Mouse (Mus musculus): ENCODE results near the gene Inpp4b. TPM values are rescaled to one million over a fixed set of nuclear protein-coding genes. Genes with fewer than 3 reads are reported as not detected.
"Not testable (repeated sequence)": the region's sequence is repeated elsewhere in the genome, so short reads cannot be mapped to it uniquely, and the experiment has no call there.

The Inpp4b gene
- polyA plus RNA-seq, 1 experiment from 2014 or later = 6.0 TPM

- no peaks in the 10 kb centered on the region for H3K27me3 ChIP-seq (replicated peaks; ENCODE audit: control insufficient read depth, insufficient read depth, low read length)
- H3K9me3 ChIP-seq (ENCODE audit: control insufficient read depth, low read length) = no peaks in the 10 kb centered on the region
- H3K36me3 ChIP-seq (ENCODE audit: control insufficient read depth, insufficient read depth, low read length) = no peaks in the 10 kb centered on the region
- H3K4me1 ChIP-seq (ENCODE audit: control insufficient read depth, insufficient read depth, low read length) = no peaks in the 10 kb centered on the region
- H3K9ac ChIP-seq (ENCODE audit: low read depth, low read length) = no peak overlapping the region
- WGBS = 87% methylated on average over 3 of the region's 3 CpGs
- no peak overlapping the region for H3K27ac ChIP-seq (ENCODE audit: low read length)
- no peak overlapping the region for H3K4me2 ChIP-seq (ENCODE audit: low read depth, low read length)
- ATAC-seq = no peak
- H3K4me3 ChIP-seq (ENCODE audit: low read length) = no peak overlapping the region
Measured at GRCm38 (mm10) chr8:81784775-81785174, 442.4 kb downstream of the Inpp4b start.

GRCm38 (mm10) chr8:81788498-81788897 is 446.1 kb downstream of the Inpp4b start:
- WGBS = 81% methylated on average over 2 of the region's 2 CpGs
- Histone ChIP-seq H3K36me3 (ENCODE audit: control insufficient read depth, insufficient read depth, low read length) (no peaks in the 10 kb centered on the region), H3K27ac (ENCODE audit: low read length) (no peak overlapping the region), H3K27me3 (replicated peaks; ENCODE audit: control insufficient read depth, insufficient read depth, low read length) (no peaks in the 10 kb centered on the region), H3K4me1 (ENCODE audit: control insufficient read depth, insufficient read depth, low read length) (no peaks in the 10 kb centered on the region), H3K9me3 (ENCODE audit: control insufficient read depth, low read length) (no peaks in the 10 kb centered on the region), H3K9ac (ENCODE audit: low read depth, low read length) (no peak overlapping the region), H3K4me2 (ENCODE audit: low read depth, low read length) (no peak overlapping the region), H3K4me3 (ENCODE audit: low read length) (no peak overlapping the region)
- ATAC-seq = no peak

- no peak overlapping the region for H3K4me3 ChIP-seq (ENCODE audit: low read length)
- H3K27me3 ChIP-seq (replicated peaks; ENCODE audit: control insufficient read depth, insufficient read depth, low read length) = no peaks in the 10 kb centered on the region
- H3K36me3 ChIP-seq (ENCODE audit: control insufficient read depth, insufficient read depth, low read length) = no peaks in the 10 kb centered on the region
- no peak for ATAC-seq
- no peak overlapping the region for H3K27ac ChIP-seq (ENCODE audit: low read length)
- WGBS = 70% methylated on average over 5 of the region's 5 CpGs
- H3K9ac ChIP-seq (ENCODE audit: low read depth, low read length) = no peak overlapping the region
- no peak overlapping the region for H3K4me2 ChIP-seq (ENCODE audit: low read depth, low read length)
- no peaks in the 10 kb centered on the region for H3K4me1 ChIP-seq (ENCODE audit: control insufficient read depth, insufficient read depth, low read length)
- no peaks in the 10 kb centered on the region for H3K9me3 ChIP-seq (ENCODE audit: control insufficient read depth, low read length)
Measured at GRCm38 (mm10) chr8:81792649-81793048, 450.3 kb downstream of the Inpp4b start.

GRCm38 (mm10) chr8:81798501-81798900 is 456.1 kb downstream of the Inpp4b start:
- H3K27me3 ChIP-seq (replicated peaks; ENCODE audit: control insufficient read depth, insufficient read depth, low read length) = no peaks in the 10 kb centered on the region
- ATAC-seq = no peak
- H3K4me3 ChIP-seq (ENCODE audit: low read length) = no peak overlapping the region
- H3K4me2 ChIP-seq (ENCODE audit: low read depth, low read length) = no peak overlapping the region
- no peak overlapping the region for H3K9ac ChIP-seq (ENCODE audit: low read depth, low read length)
- 65% methylated on average over 1 of the region's 1 CpGs for WGBS
- H3K36me3 ChIP-seq (ENCODE audit: control insufficient read depth, insufficient read depth, low read length) = no peaks in the 10 kb centered on the region
- H3K27ac ChIP-seq (ENCODE audit: low read length) = no peak overlapping the region
- no peaks in the 10 kb centered on the region for H3K9me3 ChIP-seq (ENCODE audit: control insufficient read depth, low read length)
- H3K4me1 ChIP-seq (ENCODE audit: control insufficient read depth, insufficient read depth, low read length) = no peaks in the 10 kb centered on the region

GRCm38 (mm10) chr8:81800792-81801191 is 458.4 kb downstream of the Inpp4b start:
- Histone ChIP-seq H3K4me1 (ENCODE audit: control insufficient read depth, insufficient read depth, low read length) (no peaks in the 10 kb centered on the region), H3K36me3 (ENCODE audit: control insufficient read depth, insufficient read depth, low read length) (no peaks in the 10 kb centered on the region), H3K4me2 (ENCODE audit: low read depth, low read length) (no peak overlapping the region), H3K4me3 (ENCODE audit: low read length) (no peak overlapping the region), H3K9me3 (ENCODE audit: control insufficient read depth, low read length) (no peaks in the 10 kb centered on the region), H3K27me3 (replicated peaks; ENCODE audit: control insufficient read depth, insufficient read depth, low read length) (no peaks in the 10 kb centered on the region), H3K27ac (ENCODE audit: low read length) (no peak overlapping the region), H3K9ac (ENCODE audit: low read depth, low read length) (no peak overlapping the region)
- no peak for ATAC-seq

DNA sequence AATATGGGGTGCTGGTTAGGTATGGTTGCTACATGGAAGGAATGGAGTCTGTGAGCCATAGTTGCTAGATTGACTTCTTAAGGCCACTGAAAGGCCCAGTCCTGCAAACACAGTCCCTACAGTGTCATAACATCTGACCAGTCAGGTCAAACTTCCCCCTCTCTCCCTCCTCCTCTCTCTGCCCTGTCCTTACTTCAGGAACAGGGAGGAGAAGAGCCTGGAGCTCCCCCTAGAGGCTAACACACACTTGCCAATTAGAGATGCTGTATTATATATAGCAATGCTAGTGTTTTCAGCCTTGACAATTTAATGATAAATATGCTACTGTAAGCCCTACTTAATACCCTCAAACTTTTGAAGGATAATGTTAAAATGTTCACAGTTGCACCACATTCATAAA is 464.4 kb downstream of the Inpp4b start:
- H3K27ac ChIP-seq (ENCODE audit: low read length) = no peak overlapping the region
- no peaks in the 10 kb centered on the region for H3K36me3 ChIP-seq (ENCODE audit: control insufficient read depth, insufficient read depth, low read length)
- ATAC-seq = peak; percentile 77
- no peaks in the 10 kb centered on the region for H3K9me3 ChIP-seq (ENCODE audit: control insufficient read depth, low read length)
- no peaks in the 10 kb centered on the region for H3K27me3 ChIP-seq (replicated peaks; ENCODE audit: control insufficient read depth, insufficient read depth, low read length)
- no peak overlapping the region for H3K4me3 ChIP-seq (ENCODE audit: low read length)
- H3K4me1 ChIP-seq (ENCODE audit: control insufficient read depth, insufficient read depth, low read length) = no peaks in the 10 kb centered on the region
- H3K9ac ChIP-seq (ENCODE audit: low read depth, low read length) = no peak overlapping the region
- no peak overlapping the region for H3K4me2 ChIP-seq (ENCODE audit: low read depth, low read length)

GRCm38 (mm10) chr8:81807578-81807977 is 465.2 kb downstream of the Inpp4b start:
- 56% methylated on average over 6 of the region's 6 CpGs for WGBS
- no peaks in the 10 kb centered on the region for H3K27me3 ChIP-seq (replicated peaks; ENCODE audit: control insufficient read depth, insufficient read depth, low read length)
- no peak overlapping the region for H3K4me2 ChIP-seq (ENCODE audit: low read depth, low read length)
- H3K36me3 ChIP-seq (ENCODE audit: control insufficient read depth, insufficient read depth, low read length) = no peaks in the 10 kb centered on the region
- H3K9ac ChIP-seq (ENCODE audit: low read depth, low read length) = no peak overlapping the region
- no peaks in the 10 kb centered on the region for H3K9me3 ChIP-seq (ENCODE audit: control insufficient read depth, low read length)
- no peak overlapping the region for H3K27ac ChIP-seq (ENCODE audit: low read length)
- H3K4me3 ChIP-seq (ENCODE audit: low read length) = no peak overlapping the region
- ATAC-seq = no peak
- H3K4me1 ChIP-seq (ENCODE audit: control insufficient read depth, insufficient read depth, low read length) = 0 out of 2 replicates have a peak, but pooled peaks cover 2% of the 10 kb centered on the region

DNA sequence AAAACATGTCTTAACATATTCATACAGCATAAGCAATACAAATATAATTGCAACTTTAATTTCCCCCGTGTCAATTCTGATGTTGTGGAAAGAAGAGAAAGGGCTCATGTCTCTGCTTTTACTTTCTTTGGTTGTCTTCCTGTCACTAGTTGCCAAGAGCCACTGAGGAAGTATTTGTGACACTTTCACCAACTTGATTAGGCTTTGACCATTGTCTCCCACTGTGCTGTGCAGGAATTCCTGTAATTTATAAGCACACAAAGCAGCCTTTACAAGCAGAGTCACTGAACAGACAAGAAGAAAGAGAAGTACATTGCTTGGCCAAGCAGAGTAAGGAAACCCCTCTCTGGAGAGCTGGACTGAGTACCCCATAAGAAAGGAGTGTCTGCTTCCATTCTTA is 466.1 kb downstream of the Inpp4b start:
- no peak overlapping the region for H3K27ac ChIP-seq (ENCODE audit: low read length)
- no peak for ATAC-seq
- no peaks in the 10 kb centered on the region for H3K9me3 ChIP-seq (ENCODE audit: control insufficient read depth, low read length)
- H3K36me3 ChIP-seq (ENCODE audit: control insufficient read depth, insufficient read depth, low read length) = no peaks in the 10 kb centered on the region
- H3K27me3 ChIP-seq (replicated peaks; ENCODE audit: control insufficient read depth, insufficient read depth, low read length) = no peaks in the 10 kb centered on the region
- no peak overlapping the region for H3K4me2 ChIP-seq (ENCODE audit: low read depth, low read length)
- 64% methylated on average over 1 of the region's 1 CpGs for WGBS
- no peak overlapping the region for H3K4me3 ChIP-seq (ENCODE audit: low read length)
- H3K9ac ChIP-seq (ENCODE audit: low read depth, low read length) = no peak overlapping the region
- H3K4me1 ChIP-seq (ENCODE audit: control insufficient read depth, insufficient read depth, low read length) = 0 out of 2 replicates have a peak, but pooled peaks cover 2% of the 10 kb centered on the region

GRCm38 (mm10) chr8:81809414-81809813 is 467.1 kb downstream of the Inpp4b start:
- H3K4me1 ChIP-seq (ENCODE audit: control insufficient read depth, insufficient read depth, low read length); H3K27me3 ChIP-seq (replicated peaks; ENCODE audit: control insufficient read depth, insufficient read depth, low read length); H3K9ac ChIP-seq (ENCODE audit: low read depth, low read length); H3K36me3 ChIP-seq (ENCODE audit: control insufficient read depth, insufficient read depth, low read length); H3K9me3 ChIP-seq (ENCODE audit: control insufficient read depth, low read length); H3K27ac ChIP-seq (ENCODE audit: low read length); H3K4me2 ChIP-seq (ENCODE audit: low read depth, low read length); H3K4me3 ChIP-seq (ENCODE audit: low read length); ATAC-seq: not testable (repeated sequence)

DNA sequence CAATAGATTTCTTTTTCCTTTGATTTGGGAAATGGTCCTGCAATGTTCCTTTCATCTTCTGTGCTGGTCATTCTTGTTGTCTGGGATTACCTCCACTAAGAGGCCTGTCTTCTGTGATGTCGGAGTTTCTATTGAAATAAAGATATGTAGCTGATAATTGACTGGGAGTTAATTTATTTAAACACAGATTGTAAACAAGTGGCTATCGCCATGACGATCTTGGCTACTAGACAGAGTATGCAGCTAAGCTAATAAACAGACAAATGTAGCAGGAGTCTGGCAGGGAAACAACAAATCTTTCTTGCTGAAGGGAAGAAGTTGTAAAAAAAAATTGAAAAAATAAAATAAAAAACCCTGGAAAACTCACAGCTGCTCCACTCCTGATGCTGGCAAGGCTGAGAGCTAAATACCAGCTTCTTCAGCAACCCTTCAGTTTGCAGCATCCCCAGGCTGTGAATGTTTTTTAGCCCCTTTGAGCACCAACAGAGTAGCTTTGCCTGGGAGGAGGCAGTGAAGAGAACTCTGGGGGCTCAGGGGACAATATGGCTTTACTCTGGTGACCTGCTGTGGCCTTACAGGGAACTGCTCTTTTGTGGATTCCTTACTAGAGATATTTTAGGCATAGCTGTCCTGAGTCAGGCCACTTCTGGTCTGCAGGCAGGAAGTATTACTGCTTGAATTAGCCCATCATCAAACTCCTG is 469.8 kb downstream of the Inpp4b start:
- Histone ChIP-seq H3K36me3 (ENCODE audit: control insufficient read depth, insufficient read depth, low read length) (no peaks in the 10 kb centered on the region), H3K4me3 (ENCODE audit: low read length) (no peak overlapping the region), H3K9ac (ENCODE audit: low read depth, low read length) (no peak overlapping the region), H3K4me2 (ENCODE audit: low read depth, low read length) (no peak overlapping the region), H3K4me1 (ENCODE audit: control insufficient read depth, insufficient read depth, low read length) (0 out of 2 replicates have a peak, but pooled peaks cover 2% of the 10 kb centered on the region), H3K27me3 (replicated peaks; ENCODE audit: control insufficient read depth, insufficient read depth, low read length) (no peaks in the 10 kb centered on the region), H3K27ac (ENCODE audit: low read length) (no peak overlapping the region), H3K9me3 (ENCODE audit: control insufficient read depth, low read length) (no peaks in the 10 kb centered on the region)
- ATAC-seq = 0 out of 2 replicates have a peak, but pooled peaks have one; percentile 16
- WGBS = 23% methylated on average over 3 of the region's 3 CpGs
